Mouse (Mus musculus): ENCODE data around the gene Hist2h2bb.

- TF ChIP-seq GATA1 (IDR thresholded peaks at IDR 0.05; ENCODE audit: borderline replicate concordance, low read length): no peak
- TF ChIP-seq FLI1 (IDR thresholded peaks at IDR 0.05; ENCODE audit: low read length): no peak
Observed at GRCm38 (mm10) chr3:96261623-96262022, 7.9 kb upstream of the Hist2h2bb start.

Data from megakaryocyte, embryonic 14.5 days (primary cell).